Comparison of ENCODE assay signal across 9 mouse cellular contexts in genomic region chr19:4558570-4558955, GRCm38 (mm10). TPM values are rescaled to one million over a fixed set of nuclear protein-coding genes. Genes with fewer than 3 reads are reported as not detected.
DNase-seq lines count a peak whose midpoint lies in the region; ATAC-seq lines count a peak whose summit lies in the region.
"Had no signal": no experiment of that assay in that cellular context is flagged by ENCODE, and none has a peak within 500 bp of the region (broad histone marks: within the 10 kb centered on the region; RNA-seq: fewer than 3 reads in every experiment).

No protein-coding gene starts in this region.

- no peak overlapping the region for H3K9ac ChIP-seq in lung, embryonic 15.5 days
- H3K9ac ChIP-seq in forebrain, embryonic 16.5 days (replicated peaks; ENCODE audit: low read depth, low read length): no peak overlapping the region
- no peak overlapping the region for H3K9ac ChIP-seq in limb, embryonic 12.5 days (replicated peaks)
- no peak overlapping the region for H3K9ac ChIP-seq in stomach, embryonic 14.5 days (replicated peaks; ENCODE audit: low read depth, low read length)

- H3K4me1 ChIP-seq in lung, embryonic 15.5 days: 0 out of 2 replicates have a peak, but pooled peaks cover 8% of the 10 kb centered on the region
- H3K4me1 ChIP-seq in forebrain, embryonic 16.5 days (replicated peaks; ENCODE audit: control insufficient read depth, insufficient read depth, low read length): peaks cover 11% of the 10 kb centered on the region; the same call in 1 of the 2 replicates
- peaks cover 27% of the 10 kb centered on the region for H3K4me1 ChIP-seq in limb, embryonic 12.5 days (replicated peaks)
- H3K4me1 ChIP-seq in stomach, embryonic 14.5 days (ENCODE audit: control insufficient read depth, insufficient read depth, low read length): 0 out of 2 replicates have a peak, but pooled peaks cover 2% of the 10 kb centered on the region

- no peak overlapping the region for H3K4me2 ChIP-seq in lung, embryonic 15.5 days
- no peak overlapping the region for H3K4me2 ChIP-seq in forebrain, embryonic 16.5 days (ENCODE audit: low read length)
- H3K4me2 ChIP-seq in limb, embryonic 12.5 days: no peak overlapping the region
- no peak overlapping the region for H3K4me2 ChIP-seq in stomach, embryonic 14.5 days (replicated peaks; ENCODE audit: low read depth, low read length)

- peak; percentile 74; the same call in 1 of the 2 replicates for ATAC-seq in lung, embryonic 15.5 days (ENCODE audit: borderline replicate concordance, extremely low read depth, low FRiP score, low TSS enrichment)
- peak; percentile 52; the same call in 1 of the 2 replicates for ATAC-seq in forebrain, embryonic 16.5 days
- ATAC-seq in limb, embryonic 12.5 days (ENCODE audit: insufficient number of reproducible peaks, insufficient read depth, low FRiP score, low TSS enrichment, low read depth): no peak
- ATAC-seq in stomach, embryonic 14.5 days (ENCODE audit: insufficient number of reproducible peaks, insufficient read depth, low FRiP score, low read depth): peak; percentile 84; the same call in 1 of the 2 replicates
- ATAC-seq: Patski had no signal

- no peaks in the 10 kb centered on the region for H3K36me3 ChIP-seq in lung, embryonic 15.5 days
- H3K36me3 ChIP-seq in forebrain, embryonic 16.5 days (ENCODE audit: control insufficient read depth, insufficient read depth): no peaks in the 10 kb centered on the region
- H3K36me3 ChIP-seq in limb, embryonic 12.5 days: no peaks in the 10 kb centered on the region
- no peaks in the 10 kb centered on the region for H3K36me3 ChIP-seq in stomach, embryonic 14.5 days (ENCODE audit: control insufficient read depth, insufficient read depth, low read length)

- H3K27ac ChIP-seq in lung, embryonic 15.5 days: no peak overlapping the region
- 0 out of 2 replicates have a peak overlapping the region, but pooled peaks have one; percentile 5 for H3K27ac ChIP-seq in forebrain, embryonic 16.5 days (ENCODE audit: low read length)
- H3K27ac ChIP-seq in limb, embryonic 12.5 days: peak overlapping the region; percentile 57
- H3K27ac ChIP-seq in stomach, embryonic 14.5 days (ENCODE audit: low read length): no peak overlapping the region

- no peaks in the 10 kb centered on the region for H3K9me3 ChIP-seq in lung, embryonic 15.5 days
- no peaks in the 10 kb centered on the region for H3K9me3 ChIP-seq in forebrain, embryonic 16.5 days (ENCODE audit: control insufficient read depth, low read length)
- H3K9me3 ChIP-seq in limb, embryonic 12.5 days: no peaks in the 10 kb centered on the region
- no peaks in the 10 kb centered on the region for H3K9me3 ChIP-seq in stomach, embryonic 14.5 days (ENCODE audit: control insufficient read depth, low read depth, low read length)

- H3K27me3 ChIP-seq in lung, embryonic 15.5 days: no peaks in the 10 kb centered on the region
- no peaks in the 10 kb centered on the region for H3K27me3 ChIP-seq in forebrain, embryonic 16.5 days (replicated peaks; ENCODE audit: control insufficient read depth, insufficient read depth, low read length)
- H3K27me3 ChIP-seq in limb, embryonic 12.5 days: no peaks in the 10 kb centered on the region
- H3K27me3 ChIP-seq in stomach, embryonic 14.5 days (ENCODE audit: control insufficient read depth, insufficient read depth, low read length): no peaks in the 10 kb centered on the region
- H3K27me3 ChIP-seq: Patski had no signal

- no peak overlapping the region for H3K4me3 ChIP-seq in lung, embryonic 15.5 days
- H3K4me3 ChIP-seq in forebrain, embryonic 16.5 days (replicated peaks; ENCODE audit: low read length): no peak overlapping the region
- no peak overlapping the region for H3K4me3 ChIP-seq in limb, embryonic 12.5 days (replicated peaks)
- no peak overlapping the region for H3K4me3 ChIP-seq in stomach, embryonic 14.5 days (ENCODE audit: low read depth, low read length)

- WGBS in lung, embryonic 15.5 days: 63% methylated on average over 3 of the region's 3 CpGs
- 51% methylated on average over 3 of the region's 3 CpGs for WGBS in forebrain, embryonic 16.5 days
- 68% methylated on average over 3 of the region's 3 CpGs for WGBS in limb, embryonic 12.5 days
- WGBS in stomach, embryonic 14.5 days: 71% methylated on average over 3 of the region's 3 CpGs

- no peak for DNase-seq in lung, adult 18-20 months
- DNase-seq in thymus, postnatal 25 days: no peak
- no peak for DNase-seq in layer of hippocampus, postnatal 14 days (ENCODE audit: low spot score in 2 of 2)
- DNase-seq in ovary, postnatal 36 days (ENCODE audit: low spot score): no peak

RNA-seq across cellular contexts. Expression of gene Pcx, which starts 48.3 kb away (rescaled TPM):
- 17.7 and 18.5 TPM in 2 replicates for polyA plus RNA-seq in lung, embryonic 15.5 days (2015; fragmentation: Nextera tagmentation; extraction: Ambion mirVana)
- polyA plus RNA-seq in forebrain, embryonic 16.5 days (2015; fragmentation: Nextera tagmentation; extraction: Ambion mirVana): 30.6 and 33.3 TPM in 2 replicates
- 20.6 and 24.0 TPM in 2 replicates for polyA plus RNA-seq in limb, embryonic 12.5 days (2016; fragmentation: Nextera tagmentation; extraction: Ambion mirVana)
- 11.4 and 12.7 TPM in 2 replicates for polyA plus RNA-seq in stomach, embryonic 14.5 days (2014; fragmentation: Nextera tagmentation; extraction: Ambion mirVana)
- total RNA-seq in layer of hippocampus, postnatal 14 days (2021): 10 to 100 TPM; 56.6 to 63.9 TPM

RNA-seq across cellular contexts. Expression of gene Lrfn4, which starts 56.9 kb away (rescaled TPM):
- 6.5 and 6.8 TPM in 2 replicates for polyA plus RNA-seq in lung, embryonic 15.5 days (2015; fragmentation: Nextera tagmentation; extraction: Ambion mirVana)
- polyA plus RNA-seq in forebrain, embryonic 16.5 days (2015; fragmentation: Nextera tagmentation; extraction: Ambion mirVana): 8.9 and 9.2 TPM in 2 replicates
- polyA plus RNA-seq in limb, embryonic 12.5 days (2016; fragmentation: Nextera tagmentation; extraction: Ambion mirVana): 12.1 and 15.4 TPM in 2 replicates
- polyA plus RNA-seq in stomach, embryonic 14.5 days (2014; fragmentation: Nextera tagmentation; extraction: Ambion mirVana): 8.3 and 11.3 TPM in 2 replicates
- 10 to 100 TPM; 50.9 to 53.1 TPM for total RNA-seq in layer of hippocampus, postnatal 14 days (2021)

Comparison
In these comparisons a context has a peak if more than half of its experiments do, and no peak if none do; other contexts are left out.
1. H3K27ac ChIP-seq: peak in forebrain, embryonic 16.5 days (single experiment) and limb, embryonic 12.5 days (single experiment); none in lung, embryonic 15.5 days (single experiment) and stomach, embryonic 14.5 days (single experiment).